Mouse (Mus musculus) layer of hippocampus, postnatal 25 days (tissue): ENCODE measurements at regions not wholly inside any gene's neighbourhood (a gene's known extent, or its start where the extent isn't known, plus 50 kb on each side); places are given as distances from the start of the nearest gene placed in this dataset.

Experiments used
- DNase-seq, 2 experiments: peaks; one replicate each; pipeline ENCODE4 v3.0.0; 2022; ENCODE audit warnings: mixed read lengths in 2 of 2, low spot score in 1 of 2; ENCODE audit errors: extremely low spot score in 1 of 2

DNA sequence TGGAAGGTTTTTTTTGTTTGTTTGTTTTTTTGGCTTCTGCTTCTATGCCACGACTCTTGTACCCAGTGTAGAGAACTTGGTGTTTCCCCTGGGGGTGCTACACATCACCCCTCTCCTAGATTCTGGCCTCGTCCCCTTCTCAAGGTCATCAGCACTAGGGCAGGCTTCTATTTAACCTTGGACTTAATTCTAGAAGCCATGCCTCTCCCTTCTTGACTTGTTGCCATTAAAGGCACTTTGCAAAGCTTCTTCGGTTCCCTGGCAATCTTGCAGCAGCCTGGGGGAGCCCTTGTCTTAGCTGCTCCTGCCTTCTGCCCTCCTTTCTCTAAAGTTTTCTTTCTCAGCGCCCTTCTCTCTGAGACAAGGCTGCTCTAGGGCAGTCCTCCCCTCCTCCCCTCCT is 143.0 kb upstream of the Foxn2 start:
- no peak for DNase-seq

DNA sequence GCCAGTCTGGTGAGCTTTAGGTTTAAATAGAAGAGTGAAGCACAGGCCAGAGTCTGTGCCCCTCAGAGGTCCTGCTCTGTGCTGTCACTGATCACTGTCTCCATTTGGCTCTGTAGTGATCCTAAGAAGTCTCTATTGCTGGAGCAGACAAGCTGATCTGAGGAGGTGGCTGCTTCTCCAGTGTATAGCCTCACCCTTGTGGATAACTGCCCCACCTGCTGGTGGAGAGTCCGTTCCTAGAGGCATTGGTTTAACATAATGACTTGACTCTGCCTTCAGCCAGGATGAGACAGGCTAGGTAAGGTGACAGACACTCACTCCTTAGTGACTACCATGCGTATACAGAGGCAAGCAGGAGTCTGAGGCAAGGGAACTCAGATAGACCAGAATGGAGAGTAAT is 136.5 kb upstream of the Foxn2 start:
- DNase-seq, result no peak

DNA sequence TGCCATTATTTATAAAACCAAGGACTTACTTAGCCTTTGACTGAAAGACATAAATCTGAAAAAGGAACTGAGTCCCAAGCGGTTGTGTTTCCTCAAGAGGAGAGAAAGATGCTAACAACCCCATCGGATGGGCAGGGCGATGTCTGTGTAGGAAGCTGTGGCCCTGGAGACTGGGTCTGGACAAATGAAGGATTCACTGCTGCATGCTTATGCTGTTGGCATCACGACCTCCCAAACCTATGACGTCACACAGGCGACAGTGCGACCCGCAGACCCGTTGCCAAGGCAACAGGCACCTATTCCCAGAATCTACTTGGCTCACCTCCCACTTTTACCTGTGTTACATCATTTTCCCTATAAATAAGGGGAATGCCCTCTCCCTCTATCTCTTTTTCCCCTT is 135.3 kb upstream of the Foxn2 start:
- DNase-seq, result no peak

DNA sequence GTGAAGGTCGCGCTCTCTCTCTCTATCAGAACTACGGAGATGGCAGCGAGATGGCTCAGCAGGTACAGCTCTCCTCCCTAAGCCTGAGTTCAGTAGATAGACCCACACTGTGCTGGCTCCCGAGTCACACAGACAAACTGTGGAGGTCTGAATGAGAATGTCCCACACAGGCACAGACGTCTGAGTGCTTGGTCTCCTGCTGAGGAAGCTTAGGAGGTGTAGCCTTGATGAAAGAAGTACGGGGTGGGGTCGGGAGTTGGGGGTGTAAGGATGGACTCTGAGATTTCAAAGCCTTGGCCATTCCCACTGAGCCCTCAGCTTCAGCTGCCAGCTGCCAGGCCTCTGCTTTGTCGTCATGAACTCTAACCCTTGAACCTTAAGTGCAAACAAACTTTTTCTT is 134.2 kb upstream of the Foxn2 start:
- DNase-seq, result no peak

DNA sequence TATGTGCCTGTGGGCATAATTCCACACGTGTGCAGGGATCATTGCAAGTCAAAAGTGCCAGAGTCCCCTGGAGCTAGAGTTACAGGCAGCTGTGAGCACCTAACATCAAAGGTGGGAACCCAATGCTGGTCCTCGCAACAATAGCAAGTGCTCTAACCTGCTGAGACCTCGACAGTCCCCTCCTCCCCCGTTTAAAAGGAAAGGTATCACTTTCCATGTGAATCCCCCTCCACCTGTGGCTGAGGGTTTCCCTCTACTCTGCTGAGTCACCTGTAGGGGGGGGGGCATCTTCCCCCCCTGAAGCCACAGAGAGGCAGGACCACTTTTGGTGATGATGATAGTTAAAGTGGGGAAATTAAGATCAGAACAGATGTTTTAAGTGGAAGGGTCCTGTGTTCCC is 133.4 kb upstream of the Foxn2 start:
- DNase-seq, result no peak

DNA sequence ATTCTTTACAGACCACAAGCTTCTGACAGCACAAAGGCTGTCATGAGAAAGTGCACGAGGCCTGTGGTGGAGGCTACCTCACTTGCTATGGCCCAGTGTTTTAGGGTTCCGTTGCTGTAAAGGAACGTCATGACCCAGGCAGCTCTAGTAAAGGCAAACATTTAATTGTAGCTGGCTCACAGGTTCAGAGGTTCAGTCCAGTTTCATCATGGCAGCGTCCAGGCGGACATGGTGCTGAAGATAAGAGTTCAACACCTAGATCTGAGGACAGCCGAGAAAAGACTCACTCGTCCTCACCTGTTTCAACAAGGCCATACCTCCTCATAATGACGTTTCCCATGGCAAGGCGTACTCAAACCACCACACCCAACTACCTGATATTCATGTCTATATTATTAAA is 132.7 kb upstream of the Foxn2 start:
- no peak for DNase-seq

DNA sequence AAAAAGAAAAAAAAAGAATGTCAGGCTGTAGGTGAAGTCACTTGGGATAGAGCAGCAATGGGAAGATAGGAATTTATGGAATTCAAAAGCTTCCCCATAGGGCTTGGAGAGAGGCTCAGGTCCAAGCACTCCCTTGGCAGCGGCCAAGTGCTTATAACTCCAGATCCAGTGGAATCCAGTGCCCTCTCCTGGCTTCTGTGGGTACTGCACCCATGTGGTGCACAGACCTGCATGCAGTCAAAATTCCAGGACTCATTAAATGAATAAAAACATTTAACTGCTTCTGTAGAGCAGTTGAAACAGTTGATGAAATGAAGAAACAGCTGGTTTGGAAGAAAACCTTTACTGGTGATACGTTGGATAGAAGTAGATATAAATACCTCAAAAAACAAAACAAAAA is 127.6 kb upstream of the Foxn2 start:
- DNase-seq, result no peak

DNA sequence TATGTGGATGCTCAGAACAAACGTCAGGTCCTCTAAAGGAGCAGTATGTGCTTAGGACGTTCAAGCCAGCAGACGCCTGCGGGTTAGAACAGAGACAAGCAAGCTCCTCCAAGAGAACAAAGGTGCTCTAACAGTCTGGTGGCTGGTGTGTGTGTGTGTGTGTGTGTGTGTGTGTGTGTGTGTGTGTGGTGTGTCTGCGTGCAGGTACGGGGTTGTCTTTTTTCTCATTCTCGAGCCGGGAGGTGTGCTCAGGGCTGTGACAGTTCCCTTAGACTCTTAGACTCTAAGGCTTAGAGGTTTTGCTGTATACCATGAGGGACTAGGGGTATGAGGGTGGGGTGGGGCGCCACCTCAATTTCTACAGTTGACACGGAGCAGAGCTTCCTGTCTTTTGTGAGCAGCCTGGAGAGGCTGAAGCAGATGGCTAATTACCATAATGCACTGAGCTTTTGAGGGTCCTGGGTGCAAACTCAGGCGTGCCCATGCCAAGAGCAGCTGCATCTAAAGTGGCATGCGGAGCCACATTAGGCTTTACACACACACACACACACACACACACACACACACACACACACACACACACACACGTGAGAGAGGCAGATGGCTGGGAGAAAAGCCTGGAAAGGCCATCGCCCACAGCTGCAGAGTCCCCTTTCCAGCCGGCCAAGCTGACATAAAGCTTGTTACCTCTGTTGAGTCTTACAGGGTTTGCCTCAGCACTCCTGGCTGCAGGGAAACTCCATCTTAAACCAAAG is 124.1 kb upstream of the Foxn2 start:
- DNase-seq, result no peak

DNA sequence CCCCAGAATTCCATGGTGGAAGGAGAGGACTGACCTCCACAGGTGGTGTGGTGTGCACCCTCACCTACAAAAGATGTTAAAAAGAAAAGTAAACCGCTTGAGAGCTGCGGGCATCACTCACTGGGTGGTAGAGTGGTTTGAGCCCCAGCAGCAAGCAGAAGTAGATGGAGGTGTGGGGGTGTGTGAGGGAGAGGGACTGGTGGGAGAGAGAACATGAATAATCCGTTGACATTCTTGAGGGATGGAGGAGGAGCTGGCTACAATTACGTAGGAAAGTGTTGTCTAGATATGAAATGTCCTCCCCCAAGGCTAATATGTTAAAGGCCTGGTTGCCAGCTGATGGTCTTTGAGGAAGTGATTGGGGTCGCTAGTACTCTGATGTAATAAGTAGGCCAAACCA is 123.2 kb upstream of the Foxn2 start:
- DNase-seq, result no peak

DNA sequence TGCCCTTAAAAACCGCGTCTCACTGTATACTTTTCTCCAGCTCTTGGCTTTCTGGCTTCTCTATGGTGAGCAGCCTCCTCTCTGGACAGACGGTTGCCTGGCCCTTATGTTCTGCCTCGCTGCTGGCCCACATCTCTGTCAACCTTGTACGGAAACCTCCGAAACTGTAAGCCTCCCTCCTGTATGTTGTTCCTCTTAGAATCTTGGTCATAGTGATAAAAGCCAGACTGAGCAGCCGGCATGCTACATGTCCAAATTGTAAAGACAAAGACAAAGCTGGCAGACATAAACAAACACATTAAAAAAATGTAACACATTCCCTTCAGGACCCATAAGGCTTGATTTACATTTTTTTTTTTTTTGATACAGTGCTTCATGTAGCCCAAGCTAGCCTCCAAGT is 122.7 kb upstream of the Foxn2 start:
- DNase-seq, result no peak

DNA sequence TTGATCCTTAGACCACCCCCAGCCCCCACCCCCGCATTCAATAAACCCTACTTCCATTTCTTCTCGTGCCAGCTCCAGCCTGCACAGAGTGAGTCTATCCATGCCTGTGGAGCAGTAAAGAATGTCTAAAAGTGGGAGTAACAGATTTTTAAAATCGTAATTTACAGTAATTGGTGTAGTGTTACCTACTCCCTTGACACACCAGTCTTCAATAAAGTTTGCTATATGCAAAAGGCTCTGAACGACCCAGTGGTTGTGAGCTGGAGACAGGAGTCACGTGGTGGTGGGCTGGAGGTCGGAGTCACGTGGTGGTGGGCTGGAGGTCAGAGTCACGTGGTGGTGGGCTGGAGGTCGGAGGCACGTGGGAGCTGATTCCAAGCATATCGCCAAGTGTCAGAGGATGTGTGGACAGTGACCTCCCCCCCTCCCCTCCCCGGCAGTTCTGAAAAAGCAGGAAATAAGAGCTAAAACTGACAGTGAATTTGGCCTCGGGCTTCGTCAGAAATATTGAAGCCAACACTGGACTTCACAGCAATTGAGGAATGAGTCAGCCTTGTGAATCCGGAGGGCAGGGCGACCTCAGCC is 122.2 kb upstream of the Foxn2 start:
- DNase-seq, result no peak

DNA sequence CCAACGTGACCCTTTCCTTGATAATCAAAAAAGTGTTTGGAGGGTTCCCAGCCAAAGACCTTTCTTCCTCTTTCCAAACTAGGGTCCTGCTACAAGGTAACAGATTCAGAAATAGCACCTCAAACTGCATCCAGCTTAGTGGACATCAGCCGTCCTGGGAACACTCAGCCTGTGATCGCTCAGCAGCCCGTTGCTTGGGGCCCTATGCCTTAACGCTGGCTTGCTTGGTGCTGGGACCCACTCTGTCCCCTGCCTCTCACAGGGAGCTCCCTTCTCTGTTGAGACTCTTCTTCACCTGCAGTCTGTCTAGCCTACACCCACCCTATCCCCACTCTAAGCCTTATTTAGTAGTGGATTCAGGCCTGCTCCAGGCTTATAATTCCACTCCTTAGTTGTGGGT is 121.6 kb upstream of the Foxn2 start:
- DNase-seq, result no peak

DNA sequence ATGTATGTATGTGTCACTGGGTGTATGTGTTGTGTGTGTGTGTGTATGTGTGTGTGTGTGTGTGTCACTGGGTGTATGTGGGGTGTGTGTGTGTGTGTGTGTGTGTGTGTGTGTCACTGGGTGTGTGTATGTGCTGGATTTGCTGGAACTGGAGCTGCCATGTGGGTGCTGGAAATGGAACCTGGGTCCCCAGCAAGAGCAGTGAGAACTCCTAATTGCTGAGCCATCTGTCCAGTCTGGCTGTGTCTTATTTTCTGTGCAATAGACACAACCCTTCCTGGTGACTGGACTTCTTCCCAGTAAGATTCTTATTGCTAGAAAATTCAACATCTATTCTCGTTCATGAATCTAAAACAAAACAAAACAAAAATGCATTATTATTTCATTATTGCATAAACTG is 119.8 kb upstream of the Foxn2 start:
- DNase-seq, result no peak

DNA sequence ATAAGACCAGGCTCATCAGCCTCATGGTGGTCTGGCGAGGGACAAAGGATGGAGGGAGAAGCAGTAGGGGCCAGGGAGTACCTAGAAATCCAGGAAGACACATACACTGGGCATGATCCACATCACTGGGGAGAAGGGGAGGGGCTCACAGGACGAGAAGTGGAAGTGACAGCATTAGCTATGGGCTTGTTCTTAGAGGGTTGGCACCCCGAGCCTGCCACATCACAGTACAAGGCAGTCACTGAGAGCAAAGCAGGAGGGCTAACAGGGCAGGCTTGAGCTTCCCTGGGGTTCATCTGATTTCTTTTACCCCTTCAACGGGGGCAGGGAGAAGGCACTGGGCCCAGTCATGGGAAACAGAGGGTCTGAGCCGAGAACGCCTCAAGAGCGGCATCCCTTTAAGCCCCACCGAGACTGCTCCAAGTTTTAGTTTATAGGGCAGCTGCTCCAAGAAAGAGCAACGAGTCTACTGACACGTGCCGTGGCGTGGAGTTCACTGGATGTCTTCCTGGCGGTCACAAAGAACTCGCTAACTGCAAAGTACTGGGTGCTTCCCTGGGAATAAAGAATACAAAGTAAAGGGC is 115.1 kb upstream of the Foxn2 start:
- DNase-seq, result no peak

DNA sequence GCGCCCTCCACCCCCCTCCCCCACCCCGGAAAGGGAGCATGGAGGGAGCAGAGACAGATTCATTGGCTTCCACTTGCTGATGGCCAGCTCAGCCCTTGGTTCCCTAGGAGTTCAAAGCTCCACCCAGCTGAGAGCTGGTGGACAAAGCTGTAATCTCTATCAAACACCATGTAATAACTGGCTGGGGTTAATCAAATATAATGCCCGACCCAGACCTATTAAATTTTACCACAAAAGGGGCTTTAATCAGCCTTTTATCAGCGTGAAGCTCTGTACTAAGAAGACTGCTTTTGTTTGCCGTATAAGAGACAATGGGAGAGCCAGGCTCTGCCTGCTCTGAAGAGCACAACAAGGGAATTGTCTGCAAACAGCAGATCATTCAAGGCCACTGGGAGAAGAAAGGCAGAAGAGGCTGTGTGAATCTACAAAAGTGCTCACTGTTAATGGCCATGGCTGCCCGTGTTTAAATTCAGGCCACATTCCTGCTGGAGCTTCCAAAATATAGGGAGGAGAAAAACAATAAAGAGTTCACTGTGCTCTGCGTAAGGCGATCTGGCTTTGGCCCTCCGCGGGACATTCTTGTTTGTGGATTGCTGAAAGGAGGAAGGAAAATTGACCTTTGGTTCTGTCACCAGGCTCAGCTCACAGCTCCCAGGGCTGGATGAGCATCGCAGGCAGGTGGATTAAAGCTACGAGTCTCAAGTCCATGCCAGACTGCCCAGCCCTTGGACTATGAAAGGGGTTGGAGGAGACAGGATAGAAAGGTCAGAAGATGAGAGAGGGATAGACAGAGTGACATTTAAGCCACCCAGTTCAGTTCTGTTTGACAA is 114.4 kb upstream of the Foxn2 start:
- DNase-seq, result no peak

DNA sequence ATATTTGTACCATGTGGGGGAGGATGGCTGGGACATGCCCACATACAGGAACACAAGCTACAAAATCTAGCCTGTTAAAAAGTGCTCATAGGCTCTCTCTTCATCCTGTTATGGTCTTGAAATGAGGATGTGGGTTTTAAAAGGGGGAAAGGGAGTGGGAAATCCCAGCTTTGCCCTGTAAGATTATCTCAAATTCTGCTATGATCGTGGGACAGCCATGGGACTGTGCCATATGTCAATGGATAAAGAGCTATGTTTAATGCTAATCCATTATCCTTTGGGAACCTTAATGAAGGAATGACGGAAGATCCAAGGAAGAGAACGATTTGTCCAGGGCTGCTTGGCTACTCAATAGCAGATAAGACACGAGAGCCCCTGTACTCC is 113.8 kb upstream of the Foxn2 start:
- no peak for DNase-seq

DNA sequence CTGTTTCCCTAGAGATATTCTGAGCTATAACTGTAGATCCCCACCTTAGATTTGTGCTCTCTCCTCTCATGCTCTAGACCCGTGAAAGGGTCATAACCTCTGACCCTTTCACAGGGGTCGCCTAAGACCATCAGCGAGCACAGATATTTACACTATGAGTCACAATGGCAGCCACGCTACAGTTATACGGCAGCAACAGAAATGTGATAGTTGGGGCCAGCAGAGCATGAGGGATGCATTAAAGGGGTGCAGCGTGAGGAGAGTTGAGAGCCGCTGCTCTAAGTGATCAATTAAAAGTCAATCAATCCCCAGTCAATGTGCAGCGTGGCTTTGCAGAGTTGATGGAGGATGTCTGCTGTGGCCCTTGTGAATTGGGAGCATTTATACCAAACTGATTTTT is 112.7 kb upstream of the Foxn2 start:
- no peak for DNase-seq

DNA sequence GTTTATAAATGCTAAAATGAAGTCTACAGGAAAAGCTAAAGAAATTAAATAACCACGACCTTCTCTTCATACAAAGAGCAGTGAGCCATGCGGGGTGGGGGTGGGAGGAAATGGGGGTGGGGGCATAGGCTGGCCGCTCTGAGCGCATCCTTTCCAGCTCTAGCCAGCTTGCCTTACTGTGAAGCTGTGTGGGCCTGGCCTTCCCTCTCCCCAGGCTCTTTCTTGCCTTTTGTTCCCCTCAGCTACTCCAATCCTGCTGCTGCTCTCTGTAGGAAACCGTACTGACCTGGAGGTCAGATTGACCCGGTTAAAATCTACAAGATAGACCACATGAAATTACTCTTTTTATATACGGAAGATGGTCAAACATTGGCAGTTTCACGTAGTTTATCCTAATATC is 111.7 kb upstream of the Foxn2 start:
- no peak for DNase-seq

DNA sequence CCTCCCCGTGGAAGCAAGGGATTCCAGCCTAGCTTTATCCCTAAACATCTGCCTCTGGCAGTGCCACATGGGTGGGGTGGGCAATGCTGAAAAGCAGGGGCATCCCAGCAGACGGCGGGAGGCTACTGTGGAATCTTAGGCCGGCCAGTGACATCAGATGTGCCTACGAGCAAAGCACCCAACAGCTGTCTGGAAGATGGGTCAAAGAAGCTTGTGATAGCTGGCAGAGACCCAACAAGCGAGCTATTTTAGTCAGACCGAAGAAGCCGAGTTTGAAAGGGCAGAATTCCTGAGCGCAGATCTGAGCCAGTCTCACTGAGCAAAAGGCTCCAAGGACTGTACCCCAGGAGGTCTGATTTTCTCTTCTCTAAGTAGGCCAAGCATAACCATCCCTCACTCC is 110.8 kb upstream of the Foxn2 start:
- no peak for DNase-seq

DNA sequence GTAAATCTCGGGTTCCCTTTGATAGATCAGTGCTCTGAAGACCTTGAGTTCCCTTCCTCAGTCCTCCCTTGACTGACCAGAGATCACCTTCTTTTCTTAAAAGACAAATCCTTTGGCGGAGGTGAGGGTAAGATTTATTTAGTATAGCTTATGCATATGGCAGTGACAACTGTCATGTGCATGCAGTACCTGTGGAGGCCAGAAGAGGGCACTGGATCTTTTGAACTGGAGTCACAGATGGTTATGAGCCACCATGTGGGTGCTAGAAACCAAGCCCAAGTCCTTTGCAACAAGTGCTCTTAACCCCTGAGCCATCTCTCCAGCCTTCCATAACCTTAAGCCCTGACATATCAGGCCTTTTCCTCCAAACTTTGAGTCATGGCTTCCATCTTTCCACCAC is 110.4 kb upstream of the Foxn2 start:
- no peak for DNase-seq

DNA sequence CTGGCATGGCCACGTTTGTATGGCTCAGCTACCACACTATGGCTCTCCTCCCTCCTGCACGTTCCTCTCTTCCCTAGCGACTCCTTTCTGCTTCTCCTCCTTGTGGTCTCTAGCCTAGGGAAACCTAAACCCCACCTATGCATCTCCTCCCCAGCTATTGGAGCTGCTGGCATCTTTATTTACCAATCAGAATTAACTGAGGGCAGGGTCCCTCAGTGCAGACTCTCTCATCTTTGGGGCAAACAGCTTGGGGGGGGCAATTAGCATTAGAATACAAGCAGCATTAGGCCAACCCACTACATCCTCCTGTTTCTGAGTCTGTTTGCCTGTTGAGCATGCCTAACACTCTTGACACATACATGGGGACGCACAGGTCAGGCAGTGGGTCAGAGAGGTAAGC is 106.7 kb upstream of the Foxn2 start:
- DNase-seq, result no peak

DNA sequence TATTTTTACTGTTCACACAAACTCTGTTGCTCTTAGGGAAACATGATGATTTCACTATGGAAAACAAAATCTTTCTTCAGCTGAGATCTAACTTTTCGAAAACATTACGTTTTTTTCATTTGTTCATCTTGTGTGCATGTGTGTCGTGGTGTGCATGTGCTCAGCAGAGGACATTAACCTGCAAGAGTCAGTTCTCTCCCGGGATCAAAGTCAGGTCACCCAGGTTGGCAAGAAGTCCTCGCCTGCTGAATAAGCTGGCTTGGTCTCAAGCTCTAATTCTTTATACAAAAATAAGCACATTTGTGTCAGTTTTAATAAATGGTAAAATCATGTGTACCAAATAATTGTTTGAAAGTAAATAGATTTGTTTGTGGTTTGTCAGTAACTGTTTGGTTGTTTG is 105.2 kb upstream of the Foxn2 start:
- DNase-seq, result no peak
